Mouse (Mus musculus) cerebellum, postnatal 10 days (tissue): ENCODE data around the gene Mettl2.
"Not testable (repeated sequence)": the region's sequence is repeated elsewhere in the genome, so short reads cannot be mapped to it uniquely, and the experiment has no call there.

Source experiments
- DNase-seq, 2 experiments: peaks; one replicate each; pipeline ENCODE4 v3.0.0; 2021; ENCODE audit warnings: mixed read lengths in 2 of 2

Gene Mettl2

GRCm38 (mm10) chr11:105125735-105126519 is at the start of gene Mettl2:
Gene Mettl2 (plus strand): TSS chr11:105126425.
- peak; percentile 93 for DNase-seq

- DNase-seq = not testable (repeated sequence)
Measured at GRCm38 (mm10) chr11:105112448-105112847, 13.8 kb upstream of the Mettl2 start.

GRCm38 (mm10) chr11:105117814-105118213 is 8.4 kb upstream of the Mettl2 start:
- no peak for DNase-seq

GRCm38 (mm10) chr11:105120551-105121061 is 5.6 kb upstream of the Mettl2 start:
- DNase-seq = no peak

- DNase-seq = not testable (repeated sequence)
Measured at GRCm38 (mm10) chr11:105121792-105122191, 4.4 kb upstream of the Mettl2 start.

GRCm38 (mm10) chr11:105123986-105124385 is 2.2 kb upstream of the Mettl2 start:
- DNase-seq = peak; percentile 68 to 74

GRCm38 (mm10) chr11:105126520-105127029 is 350 bp downstream of the Mettl2 start:
- DNase-seq = no peak

GRCm38 (mm10) chr11:105135692-105136091 is 9.5 kb downstream of the Mettl2 start:
- no peak for DNase-seq

GRCm38 (mm10) chr11:105137255-105137654 is 11.0 kb downstream of the Mettl2 start:
- DNase-seq = not testable (repeated sequence)

GRCm38 (mm10) chr11:105140512-105140911 is 14.3 kb downstream of the Mettl2 start:
- not testable (repeated sequence) for DNase-seq

GRCm38 (mm10) chr11:105141115-105141514 is 14.9 kb downstream of the Mettl2 start:
- DNase-seq = no peak

GRCm38 (mm10) chr11:105143564-105143963 is 17.3 kb downstream of the Mettl2 start:
- no peak for DNase-seq

- DNase-seq = no peak
Measured at GRCm38 (mm10) chr11:105144084-105144483, 17.9 kb downstream of the Mettl2 start.

GRCm38 (mm10) chr11:105144508-105145210 is 18.4 kb downstream of the Mettl2 start:
- DNase-seq = no peak

- DNase-seq = no peak
Measured at GRCm38 (mm10) chr11:105145211-105145610, 19.0 kb downstream of the Mettl2 start.

- DNase-seq = no peak
Measured at GRCm38 (mm10) chr11:105146593-105146992, 20.4 kb downstream of the Mettl2 start, which contains the start of gene Gm10842. Gene Gm10842 (plus strand): TSS chr11:105146893.

GRCm38 (mm10) chr11:105149353-105149752 is 23.1 kb downstream of the Mettl2 start:
- no peak for DNase-seq

GRCm38 (mm10) chr11:105149766-105150165 is 23.5 kb downstream of the Mettl2 start:
- peak in 1 of 2 experiments; percentile 16 for DNase-seq

- no peak for DNase-seq
Measured at GRCm38 (mm10) chr11:105150691-105151090, 24.5 kb downstream of the Mettl2 start.

GRCm38 (mm10) chr11:105151226-105152016 is 25.2 kb downstream of the Mettl2 start:
- no peak for DNase-seq

GRCm38 (mm10) chr11:105152017-105152300 is 25.7 kb downstream of the Mettl2 start:
- DNase-seq = no peak

- no peak for DNase-seq
Measured at GRCm38 (mm10) chr11:105152357-105152899, 26.2 kb downstream of the Mettl2 start.
